Mouse (Mus musculus) lung, adult 2 months (tissue): ENCODE data around the gene Ogfod3. TPM values are rescaled to one million over a fixed set of nuclear protein-coding genes. Genes with fewer than 3 reads are reported as not detected.

Experiments used
- DNase-seq: peaks from one replicate; pipeline ENCODE4 v3.0.0; 2022
- H3K4me1 ChIP-seq: fragments of 200-500 bp; 2 replicates; pipeline ENCODE4 v1.6.1; 2011; ENCODE audit warnings: low read length; ENCODE audit not compliant: control insufficient read depth, insufficient read depth
- H3K4me3 ChIP-seq: fragments of 200-500 bp; replicated peaks from 2 replicates; pipeline ENCODE3; 2011; ENCODE audit warnings: low read depth, mild to moderate bottlenecking, control low read depth, low read length; ENCODE audit errors: extremely low read depth
- CTCF ChIP-seq: fragments of 200-500 bp; IDR thresholded peaks from 2 replicates; pipeline ENCODE4 v1.5.1; 2011; ENCODE audit warnings: mild to moderate bottlenecking, low read length, control low read depth; ENCODE audit not compliant: insufficient read depth
- POLR2A ChIP-seq: fragments of 200-500 bp; IDR thresholded peaks from 2 replicates; pipeline ENCODE4 v1.6.1; 2011; ENCODE audit warnings: low read depth, mild to moderate bottlenecking, control low read depth, low read length, borderline replicate concordance; ENCODE audit errors: extremely low read depth
- WGBS: fragments of 180-500 bp; shearing (Covaris S2); methylation state at CpG from one replicate; pipeline ENCODE4 v1.1.7; 2018; 5-methylcytosine and 5-hydroxymethylcytosine counted together
- polyA plus RNA-seq: library from polyadenylated mRNA; depleted of rRNA; stranded (reverse); fragments of >200 nt; gene quantifications from 2 replicates; pipeline ENCODE4 v1.2.3, GENCODE M21; 2012; rRNA removed

Ogfod3 gene
- polyA plus RNA-seq, 1 experiment, result 14.1 TPM

GRCm38 (mm10) chr11:121134600-121134999, 69.9 kb downstream of the Ogfod3 start:
- TF ChIP-seq CTCF (no peak), POLR2A (no peak)
- DNase-seq, result no peak
- Histone ChIP-seq H3K4me1 (no peaks in the 10 kb centered on the region), H3K4me3 (no peak overlapping the region)
- WGBS, result 51% methylated on average over 1 of the region's 1 CpGs

- WGBS, result 30% methylated on average over 1 of the region's 1 CpGs
- no peak for TF ChIP-seq CTCF
- no peak for TF ChIP-seq POLR2A
- DNase-seq, result no peak
- no peak overlapping the region for H3K4me3 ChIP-seq
- H3K4me1 ChIP-seq, result no peaks in the 10 kb centered on the region
Measured at GRCm38 (mm10) chr11:121129616-121130015, 74.9 kb downstream of the Ogfod3 start.

Other genes with a start within 250 kb of the Ogfod3 start
- 61.2 and 75.3 TPM in 2 replicates for gene Csnk1d, start 213.4 kb downstream of the Ogfod3 start, polyA plus RNA-seq
- gene Cd7, start 165.3 kb downstream of the Ogfod3 start, polyA plus RNA-seq, result 5.8 and 6.4 TPM in 2 replicates
- 0.06 and 0.51 TPM in 2 replicates for gene Sectm1b, start 141.1 kb downstream of the Ogfod3 start, polyA plus RNA-seq
- not detected in 2 replicates for gene Sectm1a, start 123.5 kb downstream of the Ogfod3 start, polyA plus RNA-seq
- gene Tex19.2, start 86.0 kb downstream of the Ogfod3 start, polyA plus RNA-seq, result not detected in 2 replicates
- not detected in 2 replicates for gene Tex19.1, start 58.6 kb downstream of the Ogfod3 start, polyA plus RNA-seq
- 0.13 TPM in 1 of 2 replicates, not detected in the other for gene Uts2r, start 44.4 kb downstream of the Ogfod3 start, polyA plus RNA-seq
- gene Hexdc, start 278 bp downstream of the Ogfod3 start, polyA plus RNA-seq, result 13.4 and 13.9 TPM in 2 replicates
- 23.7 and 25.3 TPM in 2 replicates for gene Cybc1, start 24.6 kb upstream of the Ogfod3 start, polyA plus RNA-seq
- gene Narf, start 32.5 kb upstream of the Ogfod3 start, polyA plus RNA-seq, result 16.6 and 21.5 TPM in 2 replicates
- gene Foxk2, start 55.3 kb upstream of the Ogfod3 start, polyA plus RNA-seq, result 30.3 and 34.2 TPM in 2 replicates
- 41.5 and 45.3 TPM in 2 replicates for gene Wdr45b, start 149.7 kb upstream of the Ogfod3 start, polyA plus RNA-seq
- 2.4 and 2.7 TPM in 2 replicates for gene Rab40b, start 183.5 kb upstream of the Ogfod3 start, polyA plus RNA-seq
- 6.1 and 9.0 TPM in 2 replicates for gene Fn3krp, start 216.7 kb upstream of the Ogfod3 start, polyA plus RNA-seq
- gene Fn3k, start 230.2 kb upstream of the Ogfod3 start, polyA plus RNA-seq, result 1.7 and 3.3 TPM in 2 replicates
- gene Tbcd, start 247.2 kb upstream of the Ogfod3 start, polyA plus RNA-seq, result 39.0 and 51.3 TPM in 2 replicates